Mouse (Mus musculus) heart, embryonic 13.5 days (tissue): ENCODE results near the gene Ust. TPM values are rescaled to one million over a fixed set of nuclear protein-coding genes. Genes with fewer than 3 reads are reported as not detected.

ENCODE experiments used
- ATAC-seq: fragments of 200-750 bp; cut with Nextera tagmentation; 2 replicates; pipeline ENCODE4 v1.8.0; 2017; ENCODE audit warnings: moderate TSS enrichment; ENCODE audit not compliant: insufficient number of reproducible peaks, low FRiP score, low TSS enrichment; ENCODE audit errors: extremely low read depth
- H3K27ac ChIP-seq: fragments of 300-500 bp; sonication (generic); replicated peaks from 2 replicates; pipeline ENCODE4 v1.5.1; 2015; ENCODE audit warnings: moderate library complexity, mild to moderate bottlenecking, inconsistent platforms
- H3K27me3 ChIP-seq: fragments of 300-500 bp; sonication (generic); replicated peaks from 2 replicates; pipeline ENCODE4 v1.6.1; 2015; ENCODE audit warnings: mild to moderate bottlenecking, inconsistent platforms
- H3K36me3 ChIP-seq: fragments of 300-500 bp; sonication (generic); 2 replicates; pipeline ENCODE4 v1.6.1; 2015; ENCODE audit warnings: mild to moderate bottlenecking, inconsistent platforms
- H3K4me1 ChIP-seq: fragments of 300-500 bp; sonication (generic); 2 replicates; pipeline ENCODE4 v1.6.1; 2015; ENCODE audit warnings: inconsistent platforms
- H3K4me2 ChIP-seq: fragments of 300-500 bp; sonication (generic); 2 replicates; pipeline ENCODE4 v1.6.1; 2015; ENCODE audit warnings: inconsistent platforms, mild to moderate bottlenecking, moderate library complexity
- H3K4me3 ChIP-seq: fragments of 300-500 bp; sonication (generic); 2 replicates; pipeline ENCODE4 v1.5.1; 2015; ENCODE audit warnings: moderate library complexity, mild to moderate bottlenecking, inconsistent platforms
- H3K9ac ChIP-seq: fragments of 300-500 bp; sonication (generic); 2 replicates; pipeline ENCODE4 v1.6.1; 2015; ENCODE audit warnings: inconsistent platforms, mild to moderate bottlenecking, moderate library complexity
- H3K9me3 ChIP-seq: fragments of 300-500 bp; sonication (generic); 2 replicates; pipeline ENCODE4 v1.6.1; 2016; ENCODE audit warnings: inconsistent platforms
- WGBS: fragments of 180-500 bp; shearing (Covaris S2); methylation state at CpG from one replicate; pipeline ENCODE4 v1.1.7; 2015; ENCODE audit warnings: mixed read lengths; 5-methylcytosine and 5-hydroxymethylcytosine counted together
- polyA plus RNA-seq: library from polyadenylated mRNA; unstranded; fragments of >200 nt; fragmentation: Nextera tagmentation; extraction: Ambion mirVana; gene quantifications from 2 replicates; pipeline ENCODE4 v1.2.1, GENCODE M21; 2015

Gene Ust
- polyA plus RNA-seq, 1 experiment from 2014 or later = 1.8 TPM

- H3K4me3 ChIP-seq = no peak overlapping the region
- H3K27me3 ChIP-seq = no peaks in the 10 kb centered on the region
- no peaks in the 10 kb centered on the region for H3K36me3 ChIP-seq
- H3K9ac ChIP-seq = peak overlapping the region; percentile 13; the same call in 1 of the 2 replicates
- H3K27ac ChIP-seq = peak overlapping the region; percentile 40
- no peaks in the 10 kb centered on the region for H3K9me3 ChIP-seq
- ATAC-seq = no peak; the same call in 1 of the 2 replicates
- H3K4me2 ChIP-seq = peak overlapping the region; percentile 27
- peaks cover 32% of the 10 kb centered on the region for H3K4me1 ChIP-seq
- 39% methylated on average over 10 of the region's 10 CpGs for WGBS
Measured at GRCm38 (mm10) chr10:8213266-8213905, 305.2 kb downstream of the Ust start.

DNA sequence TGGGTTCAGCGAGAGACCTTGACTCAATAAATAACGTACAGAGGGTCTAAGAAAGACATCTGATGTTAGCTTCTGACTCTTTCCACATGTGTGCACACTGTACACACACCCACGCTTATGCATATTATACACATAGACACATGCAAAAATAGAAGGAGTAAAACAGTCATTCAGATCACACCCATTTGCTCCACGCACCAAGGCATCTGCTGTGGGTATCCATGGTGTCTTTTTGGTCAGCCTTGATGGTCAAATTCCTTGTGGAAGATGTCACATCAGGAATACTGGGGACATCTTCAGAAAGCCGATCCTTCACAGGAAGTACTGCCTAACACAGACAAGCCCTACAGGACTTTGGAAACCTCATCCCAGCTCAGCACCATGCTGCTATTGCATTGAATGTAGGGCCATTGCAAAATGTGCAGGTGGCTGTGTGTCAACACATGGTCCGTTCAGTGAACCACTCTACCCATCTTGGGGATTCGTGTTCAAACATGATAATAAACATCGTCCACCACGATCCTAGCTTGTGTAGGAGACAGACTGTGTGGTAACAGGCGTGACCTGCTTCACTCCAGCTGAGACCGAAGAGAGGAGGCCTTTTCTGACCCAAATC, 305.9 kb downstream of the Ust start:
- Histone ChIP-seq H3K27ac (0 out of 2 replicates have a peak overlapping the region, but pooled peaks have one; percentile 40), H3K4me3 (no peak overlapping the region), H3K4me2 (no peak overlapping the region), H3K9ac (no peak overlapping the region), H3K9me3 (no peaks in the 10 kb centered on the region), H3K4me1 (peaks cover 32% of the 10 kb centered on the region), H3K27me3 (no peaks in the 10 kb centered on the region), H3K36me3 (no peaks in the 10 kb centered on the region)
- ATAC-seq = no peak
- 79% methylated on average over 11 of the region's 11 CpGs for WGBS

DNA sequence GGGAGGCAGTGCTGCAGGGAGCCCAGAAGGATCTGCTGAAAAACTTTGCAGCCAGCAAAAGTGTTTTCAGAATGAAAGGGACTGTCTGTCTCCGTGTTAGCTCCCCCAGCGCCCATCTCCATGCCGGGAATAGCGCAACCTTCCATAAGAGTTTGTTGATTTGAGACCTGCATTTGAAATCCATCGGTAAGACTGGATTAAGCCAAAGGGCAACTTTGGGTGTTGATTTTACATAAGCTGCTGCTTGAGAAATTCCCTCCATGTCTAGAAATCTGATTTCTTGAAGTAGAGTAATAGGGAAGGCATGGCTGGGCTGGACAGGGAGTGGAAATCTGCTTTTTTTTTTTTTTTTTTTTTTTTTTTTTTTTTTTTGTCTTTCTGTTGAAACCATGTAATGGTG, 306.9 kb downstream of the Ust start:
- Histone ChIP-seq H3K36me3 (no peaks in the 10 kb centered on the region), H3K27me3 (no peaks in the 10 kb centered on the region), H3K27ac (no peak overlapping the region), H3K9ac (no peak overlapping the region), H3K4me3 (no peak overlapping the region), H3K4me1 (peaks cover 25% of the 10 kb centered on the region), H3K9me3 (no peaks in the 10 kb centered on the region), H3K4me2 (no peak overlapping the region)
- 84% methylated on average over 5 of the region's 5 CpGs for WGBS
- ATAC-seq = no peak

DNA sequence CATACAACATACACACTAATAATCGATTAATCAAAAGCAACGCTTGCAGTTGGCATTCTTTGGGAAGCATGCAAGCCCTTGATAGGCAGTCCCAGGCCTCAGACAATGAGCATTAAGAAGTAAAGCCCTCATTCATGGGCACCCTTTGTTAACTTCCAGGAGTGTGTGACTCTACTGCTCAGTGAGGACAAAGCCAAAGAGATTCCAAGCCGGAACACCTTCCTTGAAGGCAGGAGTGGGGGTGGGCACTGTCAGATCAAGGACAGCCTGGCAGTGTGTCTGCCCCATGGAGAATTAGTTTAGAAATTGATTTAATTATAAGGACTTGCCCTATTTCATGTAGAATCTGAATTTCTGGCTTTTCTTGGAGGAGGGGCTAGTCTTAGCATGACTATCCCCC, 308.3 kb downstream of the Ust start:
- H3K9ac ChIP-seq = no peak overlapping the region
- H3K4me2 ChIP-seq = no peak overlapping the region
- no peaks in the 10 kb centered on the region for H3K9me3 ChIP-seq
- 78% methylated on average over 3 of the region's 3 CpGs for WGBS
- H3K27me3 ChIP-seq = no peaks in the 10 kb centered on the region
- no peak for ATAC-seq
- H3K27ac ChIP-seq = no peak overlapping the region
- H3K4me3 ChIP-seq = no peak overlapping the region
- peaks cover 28% of the 10 kb centered on the region for H3K4me1 ChIP-seq
- H3K36me3 ChIP-seq = no peaks in the 10 kb centered on the region

DNA sequence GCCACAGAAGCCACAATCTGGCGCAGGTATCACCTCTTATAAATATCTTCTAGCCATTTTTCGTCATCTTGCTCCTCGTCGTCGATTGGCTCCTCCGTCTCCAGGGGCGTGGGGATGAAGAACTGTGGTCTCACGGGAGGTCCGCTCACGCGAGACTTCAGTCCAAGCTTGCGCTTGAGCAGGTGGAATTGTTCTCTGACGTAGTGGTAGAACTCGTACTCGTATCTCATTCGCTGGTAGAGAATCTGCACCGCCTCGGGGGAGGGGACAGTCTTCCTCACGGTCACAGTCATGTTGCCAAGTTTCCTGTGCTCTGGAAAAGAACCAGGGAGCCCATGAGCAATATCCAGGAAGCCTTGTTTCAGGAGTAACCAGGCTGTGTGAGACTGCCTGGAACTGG, 311.3 kb downstream of the Ust start:
- Histone ChIP-seq H3K36me3 (no peaks in the 10 kb centered on the region), H3K27ac (no peak overlapping the region), H3K4me3 (no peak overlapping the region), H3K4me1 (peaks cover 6% of the 10 kb centered on the region; the same call in 1 of the 2 replicates), H3K4me2 (no peak overlapping the region), H3K9me3 (no peaks in the 10 kb centered on the region), H3K9ac (no peak overlapping the region), H3K27me3 (no peaks in the 10 kb centered on the region)
- ATAC-seq = no peak
- WGBS = 87% methylated on average over 19 of the region's 19 CpGs

- 78% methylated on average over 4 of the region's 4 CpGs for WGBS
- Histone ChIP-seq H3K4me1 (0 out of 2 replicates have a peak, but pooled peaks cover 6% of the 10 kb centered on the region), H3K9me3 (no peaks in the 10 kb centered on the region), H3K9ac (no peak overlapping the region), H3K27me3 (no peaks in the 10 kb centered on the region), H3K36me3 (no peaks in the 10 kb centered on the region), H3K4me3 (no peak overlapping the region), H3K4me2 (no peak overlapping the region), H3K27ac (no peak overlapping the region)
- ATAC-seq = no peak
Measured at GRCm38 (mm10) chr10:8203681-8204080, 314.9 kb downstream of the Ust start.

DNA sequence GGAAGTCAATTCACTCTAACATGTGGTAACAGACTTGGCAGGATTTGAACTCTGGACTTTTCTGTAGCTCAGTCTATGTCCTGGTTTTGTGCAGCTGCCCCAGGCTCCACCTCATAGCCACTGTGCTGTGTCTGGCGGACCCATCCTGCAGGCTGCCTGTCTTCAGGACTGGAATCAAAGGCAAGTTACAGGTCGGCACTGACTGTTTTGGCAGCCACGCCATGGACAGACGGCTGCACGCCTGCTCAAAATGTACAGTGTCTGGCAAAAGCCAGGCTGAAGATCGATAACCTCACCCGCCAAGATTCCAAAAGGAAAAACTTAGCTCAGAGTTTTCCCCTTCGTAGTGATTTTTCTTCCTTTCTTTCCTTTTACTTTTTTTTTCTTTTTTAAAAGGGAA, 318.8 kb downstream of the Ust start:
- no peaks in the 10 kb centered on the region for H3K36me3 ChIP-seq
- H3K27ac ChIP-seq = no peak overlapping the region
- H3K4me1 ChIP-seq = 0 out of 2 replicates have a peak, but pooled peaks cover 6% of the 10 kb centered on the region
- no peak for ATAC-seq
- no peaks in the 10 kb centered on the region for H3K27me3 ChIP-seq
- no peak overlapping the region for H3K9ac ChIP-seq
- WGBS = 75% methylated on average over 8 of the region's 8 CpGs
- H3K9me3 ChIP-seq = no peaks in the 10 kb centered on the region
- no peak overlapping the region for H3K4me3 ChIP-seq
- no peak overlapping the region for H3K4me2 ChIP-seq

- no peak overlapping the region for H3K4me2 ChIP-seq
- H3K9me3 ChIP-seq = no peaks in the 10 kb centered on the region
- H3K9ac ChIP-seq = no peak overlapping the region
- H3K4me3 ChIP-seq = no peak overlapping the region
- no peaks in the 10 kb centered on the region for H3K27me3 ChIP-seq
- no peak overlapping the region for H3K27ac ChIP-seq
- 83% methylated on average over 9 of the region's 9 CpGs for WGBS
- 0 out of 2 replicates have a peak, but pooled peaks cover 6% of the 10 kb centered on the region for H3K4me1 ChIP-seq
- ATAC-seq = no peak
- no peaks in the 10 kb centered on the region for H3K36me3 ChIP-seq
Measured at GRCm38 (mm10) chr10:8199026-8199756, 319.4 kb downstream of the Ust start.

DNA sequence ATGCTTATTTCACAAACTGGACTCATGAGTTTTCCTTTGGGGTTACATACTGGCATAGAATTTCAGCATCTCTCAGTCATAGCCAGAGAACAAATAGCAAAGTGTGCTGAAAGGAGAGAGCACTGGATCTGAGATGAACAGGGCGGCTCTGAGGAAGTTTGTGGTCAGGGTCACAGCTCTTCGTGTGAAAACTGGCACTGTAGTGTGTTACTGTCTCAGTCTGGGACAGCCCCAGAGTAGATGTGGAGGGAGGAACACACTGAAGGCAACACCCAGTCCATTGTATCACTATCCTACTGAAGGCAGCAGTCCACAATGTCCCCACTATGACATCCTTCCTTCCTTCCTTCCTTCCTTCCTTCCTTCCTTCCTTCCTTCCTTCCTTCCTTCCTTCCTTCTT, 321.0 kb downstream of the Ust start:
- 47% methylated on average over 2 of the region's 2 CpGs for WGBS
- Histone ChIP-seq H3K27ac (no peak overlapping the region), H3K9ac (no peak overlapping the region), H3K9me3 (no peaks in the 10 kb centered on the region), H3K27me3 (no peaks in the 10 kb centered on the region), H3K4me2 (no peak overlapping the region), H3K36me3 (no peaks in the 10 kb centered on the region), H3K4me3 (no peak overlapping the region), H3K4me1 (0 out of 2 replicates have a peak, but pooled peaks cover 6% of the 10 kb centered on the region)
- ATAC-seq = no peak

GRCm38 (mm10) chr10:8196300-8196699, 322.3 kb downstream of the Ust start:
- 13% methylated on average over 2 of the region's 2 CpGs for WGBS
- no peak for ATAC-seq
- Histone ChIP-seq H3K27me3 (no peaks in the 10 kb centered on the region), H3K4me2 (no peak overlapping the region), H3K9ac (no peak overlapping the region), H3K4me3 (no peak overlapping the region), H3K27ac (no peak overlapping the region), H3K36me3 (no peaks in the 10 kb centered on the region), H3K4me1 (0 out of 2 replicates have a peak, but pooled peaks cover 6% of the 10 kb centered on the region), H3K9me3 (no peaks in the 10 kb centered on the region)

- Histone ChIP-seq H3K9ac (no peak overlapping the region), H3K4me3 (no peak overlapping the region), H3K4me1 (0 out of 2 replicates have a peak, but pooled peaks cover 6% of the 10 kb centered on the region), H3K4me2 (no peak overlapping the region), H3K36me3 (no peaks in the 10 kb centered on the region), H3K9me3 (no peaks in the 10 kb centered on the region), H3K27ac (no peak overlapping the region), H3K27me3 (no peaks in the 10 kb centered on the region)
- no peak for ATAC-seq
- WGBS = 72% methylated on average over 6 of the region's 6 CpGs
Measured at GRCm38 (mm10) chr10:8195730-8196129, 322.9 kb downstream of the Ust start.
